Mouse (Mus musculus) heart, postnatal 0 days (tissue): ENCODE results near the gene Tcf21. TPM values are rescaled to one million over a fixed set of nuclear protein-coding genes. Genes with fewer than 3 reads are reported as not detected.

Experiments used
- ATAC-seq: fragments of 200-750 bp; cut with Nextera tagmentation; 2 replicates; pipeline ENCODE4 v1.8.0; 2017; ENCODE audit warnings: low read depth, moderate number of reproducible peaks, moderate library complexity; ENCODE audit not compliant: insufficient read depth
- DNase-seq: peaks from one replicate; pipeline ENCODE4 v3.0.0-alpha.2; 2016; ENCODE audit warnings: low spot score
- H3K27ac ChIP-seq: fragments of 300-500 bp; sonication (generic); 2 replicates; pipeline ENCODE4 v1.5.1; 2014; ENCODE audit warnings: low read depth, mild to moderate bottlenecking
- H3K27me3 ChIP-seq: fragments of 300-500 bp; sonication (generic); 2 replicates; pipeline ENCODE4 v1.6.1; 2014; ENCODE audit warnings: low read length, mixed read lengths; ENCODE audit not compliant: control insufficient read depth, insufficient read depth
- H3K36me3 ChIP-seq: fragments of 300-500 bp; sonication (generic); replicated peaks from 2 replicates; pipeline ENCODE4 v1.6.1; 2014; ENCODE audit warnings: low read length, mixed read lengths; ENCODE audit not compliant: control insufficient read depth, insufficient read depth
- H3K4me1 ChIP-seq: fragments of 300-500 bp; sonication (generic); 2 replicates; pipeline ENCODE4 v1.6.1; 2014; ENCODE audit warnings: antibody characterized with exemption; ENCODE audit not compliant: control insufficient read depth, insufficient read depth
- H3K4me2 ChIP-seq: fragments of 300-500 bp; sonication (generic); 2 replicates; pipeline ENCODE4 v1.6.1; 2014; ENCODE audit warnings: low read depth, mild to moderate bottlenecking, low read length, moderate library complexity
- H3K4me3 ChIP-seq: fragments of 300-500 bp; sonication (generic); 2 replicates; pipeline ENCODE4 v1.5.1; 2014; ENCODE audit warnings: low read depth, low read length
- H3K9ac ChIP-seq: fragments of 300-500 bp; sonication (generic); replicated peaks from 2 replicates; pipeline ENCODE4 v1.6.1; 2014; ENCODE audit warnings: low read depth, low read length, mixed read lengths
- H3K9me3 ChIP-seq: fragments of 300-500 bp; sonication (generic); replicated peaks from 2 replicates; pipeline ENCODE4 v1.6.1; 2016; ENCODE audit warnings: low read length; ENCODE audit not compliant: control insufficient read depth
- CTCF ChIP-seq: IDR thresholded peaks from 2 replicates; pipeline ENCODE4 v1.5.1; 2016; ENCODE audit warnings: antibody characterized with exemption, control low read depth, low read depth
- EP300 ChIP-seq: IDR thresholded peaks from 2 replicates; pipeline ENCODE4 v1.6.1; 2016; ENCODE audit warnings: antibody characterized with exemption, low read depth
- WGBS: fragments of 180-500 bp; shearing (Covaris S2); extraction: QIAGEN DNeasy Blood & Tissue Kit; methylation state at CpG from one replicate; pipeline ENCODE4 v1.1.7; 2014; 5-methylcytosine and 5-hydroxymethylcytosine counted together
- polyA plus RNA-seq: library from polyadenylated mRNA; unstranded; fragments of >200 nt; fragmentation: Nextera tagmentation; extraction: Ambion mirVana; gene quantifications from 2 replicates; pipeline ENCODE4 v1.2.1, GENCODE M21; 2015
- total RNA-seq: library from RNA; depleted of rRNA; stranded (reverse); fragments of >200 nt; gene quantifications from 2 replicates; pipeline ENCODE4 v1.2.3, GENCODE M21; 2014; ENCODE audit warnings: low replicate concordance; rRNA removed

Gene Tcf21
- total RNA-seq (17.9 and 21.9 TPM in 2 replicates), polyA plus RNA-seq (56.0 and 56.9 TPM in 2 replicates)

DNA sequence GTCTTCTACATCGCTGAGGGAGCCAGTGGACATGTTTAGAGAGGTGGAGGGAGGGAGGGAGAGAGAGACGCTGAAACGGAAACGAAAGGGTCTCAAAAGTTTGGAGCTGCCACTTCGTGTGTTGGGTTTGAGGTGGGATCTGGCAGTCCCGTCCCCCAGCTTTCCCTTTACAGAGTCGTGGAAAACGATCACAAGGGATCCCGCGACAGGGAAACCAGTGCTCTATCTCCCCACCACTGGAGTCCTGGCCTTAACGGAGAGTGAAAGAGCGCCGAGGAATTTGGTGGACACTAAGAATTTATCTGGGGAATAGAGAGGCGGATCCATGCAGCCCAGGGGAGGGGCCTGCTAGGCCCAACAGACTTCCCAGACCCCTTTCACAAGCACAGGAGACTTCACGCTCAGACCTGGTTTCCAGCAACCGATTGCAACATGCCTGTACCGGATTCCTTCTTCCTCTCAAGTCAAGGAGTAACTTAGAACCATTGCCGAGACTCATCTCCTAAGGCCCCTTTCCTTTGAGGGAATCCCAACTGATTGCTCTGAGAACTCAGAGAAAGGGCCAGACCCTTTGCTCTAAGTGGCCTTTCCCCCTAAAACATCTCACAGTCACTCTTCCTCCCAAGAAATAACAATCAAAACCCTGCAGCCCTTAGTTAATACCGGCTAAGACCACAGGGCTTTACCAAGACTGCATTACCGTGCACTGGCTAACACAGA lies at the start of gene Tcf21:
Gene Tcf21 (minus strand): TSS at position 304 of the 720 bp plus-strand sequence.
- 11% methylated on average over 20 of the region's 20 CpGs for WGBS
- Histone ChIP-seq H3K4me2 (peak within 1 kb of the TSS; percentile 46), H3K27ac (peak within 1 kb of the TSS; percentile 77), H3K27me3 (peaks cover 79% of the 10 kb centered on the region), H3K9ac (peak within 1 kb of the TSS; percentile 59), H3K4me3 (peak within 1 kb of the TSS; percentile 52), H3K4me1 (no peaks in the 10 kb centered on the region), H3K9me3 (no peaks in the 10 kb centered on the region), H3K36me3 (no peaks in the 10 kb centered on the region)
- ATAC-seq = peak; percentile 68
- no peak for TF ChIP-seq EP300
- no peak for TF ChIP-seq CTCF
- peak; percentile 54 for DNase-seq

DNA sequence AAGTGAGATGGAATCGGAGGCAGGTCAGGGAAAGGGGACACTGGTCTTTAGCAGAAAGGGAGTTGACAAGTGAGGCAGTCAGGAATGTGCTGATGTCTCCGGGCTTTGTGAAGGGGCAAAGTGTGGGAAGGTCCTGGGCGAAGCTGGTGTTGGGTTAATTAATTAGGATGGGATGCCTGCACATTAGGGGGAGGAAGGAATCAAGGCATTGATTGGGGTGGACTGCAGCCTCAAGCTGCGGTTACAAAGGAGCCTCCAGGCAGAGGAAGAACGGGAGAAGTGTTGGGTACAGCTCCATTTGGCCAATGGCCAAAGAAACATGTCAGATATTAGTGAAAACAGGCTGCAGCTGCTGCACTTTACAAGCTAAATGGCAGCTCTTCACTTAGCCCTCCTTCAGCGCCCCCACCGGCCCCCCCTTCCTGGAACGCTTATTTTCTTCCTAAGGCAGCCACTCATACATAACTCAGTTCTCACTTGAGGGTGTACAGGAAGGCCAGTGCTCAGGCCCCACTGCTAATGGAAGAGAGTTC lies 48.5 kb upstream of the Tcf21 start:
- peak; percentile 44 for ATAC-seq
- 19% methylated on average over 8 of the region's 8 CpGs for WGBS
- no peaks in the 10 kb centered on the region for H3K9me3 ChIP-seq

GRCm38 (mm10) chr10:22867210-22867609 lies 47.2 kb upstream of the Tcf21 start:
- no peak for ATAC-seq
- 66% methylated on average over 2 of the region's 2 CpGs for WGBS
- H3K4me2 ChIP-seq = no peak overlapping the region
- H3K36me3 ChIP-seq = no peaks in the 10 kb centered on the region
- no peaks in the 10 kb centered on the region for H3K9me3 ChIP-seq
- H3K27me3 ChIP-seq = no peaks in the 10 kb centered on the region
- H3K4me3 ChIP-seq = no peak overlapping the region
- 0 out of 2 replicates have a peak, but pooled peaks cover 6% of the 10 kb centered on the region for H3K4me1 ChIP-seq
- TF ChIP-seq EP300 = no peak
- no peak for TF ChIP-seq CTCF
- H3K27ac ChIP-seq = no peak overlapping the region
- no peak for DNase-seq
- no peak overlapping the region for H3K9ac ChIP-seq

More for the DNA sequence above, 48.5 kb upstream of the Tcf21 start:
- Histone ChIP-seq H3K4me3 (no peak overlapping the region), H3K27ac (no peak overlapping the region), H3K9ac (no peak overlapping the region), H3K4me1 (0 out of 2 replicates have a peak, but pooled peaks cover 6% of the 10 kb centered on the region), H3K4me2 (no peak overlapping the region), H3K27me3 (no peaks in the 10 kb centered on the region), H3K36me3 (no peaks in the 10 kb centered on the region)
- no peak for DNase-seq
- no peak for TF ChIP-seq CTCF
- TF ChIP-seq EP300 = no peak

DNA sequence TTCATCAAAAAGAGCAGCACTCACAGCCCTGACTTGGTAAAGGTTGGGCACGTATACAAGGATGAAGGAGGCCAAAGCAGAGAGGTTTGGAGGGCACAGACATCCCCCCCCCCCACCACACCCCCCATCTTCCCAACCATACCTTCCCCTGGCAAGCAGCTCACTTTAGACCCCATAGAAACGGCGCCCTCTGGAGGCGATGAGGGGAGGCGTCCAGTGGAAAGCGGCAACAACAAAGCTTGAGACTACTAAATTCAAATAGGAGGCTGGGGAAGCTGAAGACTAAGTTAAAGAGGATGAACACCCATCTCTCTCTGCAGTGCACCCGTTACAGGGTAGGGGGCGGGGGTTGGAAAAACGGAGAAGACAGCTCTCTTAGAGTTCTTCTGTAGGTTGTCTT lies 38.1 kb upstream of the Tcf21 start:
- no peak for TF ChIP-seq EP300
- TF ChIP-seq CTCF = peak; percentile 35
- DNase-seq = no peak

DNA sequence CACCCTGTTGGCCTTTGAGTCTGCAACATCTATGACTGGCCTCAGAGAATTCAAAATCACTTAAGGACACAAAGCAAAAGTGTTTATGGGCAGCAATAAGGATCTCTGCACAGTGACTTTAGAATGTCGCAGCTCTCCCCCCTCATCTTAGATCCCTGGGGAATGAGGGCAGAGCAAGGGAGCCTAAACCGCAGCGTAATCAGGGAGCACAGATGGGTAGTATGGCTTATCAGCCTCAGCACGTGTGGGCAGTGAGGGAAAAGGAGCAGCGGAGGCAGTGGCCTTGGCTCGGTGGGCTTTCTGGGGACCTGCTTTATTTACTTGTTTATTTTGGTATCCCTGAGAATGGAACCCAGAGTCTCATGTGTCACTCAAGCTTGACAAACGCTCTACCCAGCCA lies 34.4 kb upstream of the Tcf21 start:
- Histone ChIP-seq H3K27ac (no peak overlapping the region), H3K4me1 (no peaks in the 10 kb centered on the region), H3K9me3 (no peaks in the 10 kb centered on the region), H3K9ac (no peak overlapping the region), H3K4me2 (no peak overlapping the region), H3K27me3 (no peaks in the 10 kb centered on the region), H3K36me3 (no peaks in the 10 kb centered on the region), H3K4me3 (no peak overlapping the region)
- 28% methylated on average over 7 of the region's 7 CpGs for WGBS
- no peak for DNase-seq
- no peak for ATAC-seq
- TF ChIP-seq EP300 (no peak), CTCF (no peak)

More for the DNA sequence above, 38.1 kb upstream of the Tcf21 start:
- H3K9ac ChIP-seq = no peak overlapping the region
- H3K4me3 ChIP-seq = no peak overlapping the region
- no peaks in the 10 kb centered on the region for H3K36me3 ChIP-seq
- H3K27me3 ChIP-seq = no peaks in the 10 kb centered on the region
- no peak overlapping the region for H3K4me2 ChIP-seq
- no peaks in the 10 kb centered on the region for H3K4me1 ChIP-seq
- ATAC-seq = no peak
- no peaks in the 10 kb centered on the region for H3K9me3 ChIP-seq
- no peak overlapping the region for H3K27ac ChIP-seq
- WGBS = 33% methylated on average over 9 of the region's 9 CpGs
